Mouse (Mus musculus) limb, embryonic 14.5 days (tissue): ENCODE results near the gene Ccdc51. TPM values are rescaled to one million over a fixed set of nuclear protein-coding genes. Genes with fewer than 3 reads are reported as not detected.
"Not testable (repeated sequence)": the region's sequence is repeated elsewhere in the genome, so short reads cannot be mapped to it uniquely, and the experiment has no call there.

ENCODE experiments used
- ATAC-seq: fragments of 200-750 bp; cut with Nextera tagmentation; 2 replicates; pipeline ENCODE4 v1.8.0; 2017; ENCODE audit warnings: low read depth, moderate number of reproducible peaks, moderate TSS enrichment; ENCODE audit not compliant: low FRiP score
- DNase-seq: peaks from one replicate; pipeline ENCODE4 v3.0.0-alpha.2; 2015; ENCODE audit warnings: low spot score
- H3K27ac ChIP-seq: fragments of 300-500 bp; sonication (generic); replicated peaks from 2 replicates; pipeline ENCODE4 v1.5.1; 2014; ENCODE audit warnings: low read depth, mild to moderate bottlenecking, low read length, moderate library complexity, mixed read lengths
- H3K27me3 ChIP-seq: fragments of 300-500 bp; sonication (generic); 2 replicates; pipeline ENCODE4 v1.6.1; 2014; ENCODE audit warnings: low read length, mixed read lengths; ENCODE audit not compliant: control insufficient read depth, insufficient read depth
- H3K36me3 ChIP-seq: fragments of 300-500 bp; sonication (generic); 2 replicates; pipeline ENCODE4 v1.6.1; 2014; ENCODE audit warnings: mild to moderate bottlenecking, low read length, moderate library complexity, mixed read lengths; ENCODE audit not compliant: control insufficient read depth, insufficient read depth
- H3K4me1 ChIP-seq: fragments of 300-500 bp; sonication (generic); 2 replicates; pipeline ENCODE4 v1.6.1; 2014; ENCODE audit warnings: antibody characterized with exemption, low read length, mixed read lengths; ENCODE audit not compliant: control insufficient read depth, insufficient read depth
- H3K4me2 ChIP-seq: fragments of 300-500 bp; sonication (generic); replicated peaks from 2 replicates; pipeline ENCODE4 v1.6.1; 2014; ENCODE audit warnings: low read depth, mild to moderate bottlenecking, low read length, moderate library complexity; ENCODE audit not compliant: severe bottlenecking
- H3K4me3 ChIP-seq: fragments of 300-500 bp; sonication (generic); replicated peaks from 2 replicates; pipeline ENCODE4 v1.5.1; 2014; ENCODE audit warnings: low read length
- H3K9ac ChIP-seq: fragments of 300-500 bp; sonication (generic); 2 replicates; pipeline ENCODE4 v1.6.1; 2014; ENCODE audit warnings: mild to moderate bottlenecking, low read depth, low read length, moderate library complexity; ENCODE audit not compliant: severe bottlenecking
- H3K9me3 ChIP-seq: fragments of 300-500 bp; sonication (generic); 2 replicates; pipeline ENCODE4 v1.6.1; 2016; ENCODE audit warnings: low read length; ENCODE audit not compliant: control insufficient read depth
- POLR2A ChIP-seq: fragments of 200-500 bp; IDR thresholded peaks from 2 replicates; pipeline ENCODE4 v1.8.0; 2012; ENCODE audit warnings: inconsistent platforms, mild to moderate bottlenecking, moderate library complexity, borderline replicate concordance; ENCODE audit not compliant: insufficient read depth, insufficient read length; ENCODE audit errors: extremely low read depth
- WGBS: fragments of 180-500 bp; shearing (Covaris S2); extraction: QIAGEN DNeasy Blood & Tissue Kit; methylation state at CpG from one replicate; pipeline ENCODE4 v1.1.7; 2014; 5-methylcytosine and 5-hydroxymethylcytosine counted together
- polyA plus RNA-seq, 2 experiments: library from polyadenylated mRNA; depleted of rRNA in 1 of 2; stranded (reverse) in 1 of 2; unstranded in 1 of 2; fragments of >200 nt; fragmentation: Nextera tagmentation in 1 of 2; extraction: Ambion mirVana in 1 of 2; gene quantifications; 2 replicates each; pipeline versions ENCODE4 v1.2.1 to v1.2.3; 2012 to 2014

The Ccdc51 gene
- polyA plus RNA-seq, 2 experiments: 9.0 to 15.3 TPM

DNA sequence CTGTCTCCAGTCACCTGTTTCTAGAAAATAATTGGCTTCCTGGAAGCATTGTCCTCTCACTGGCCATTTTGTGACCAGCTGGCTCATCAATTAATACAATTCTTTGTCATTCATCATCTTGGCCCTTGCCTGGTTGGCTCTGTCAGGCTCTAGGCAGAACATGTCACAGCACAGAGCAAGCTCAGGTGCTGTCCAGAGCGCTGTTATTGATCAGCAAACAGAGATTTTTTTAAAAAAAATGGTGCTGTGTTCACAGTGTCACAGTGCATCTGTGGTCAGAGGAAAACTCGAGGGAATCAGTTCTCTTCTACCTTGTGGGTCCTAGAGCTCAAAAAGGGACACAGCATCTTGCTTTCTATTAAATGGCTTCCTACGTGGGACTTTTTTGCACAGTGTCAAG lies 43.2 kb downstream of the Ccdc51 start:
- no peak overlapping the region for H3K4me3 ChIP-seq
- no peak for TF ChIP-seq POLR2A
- H3K9ac ChIP-seq: no peak overlapping the region
- H3K27me3 ChIP-seq: no peaks in the 10 kb centered on the region
- DNase-seq: no peak
- no peak overlapping the region for H3K4me2 ChIP-seq
- ATAC-seq: no peak
- no peaks in the 10 kb centered on the region for H3K4me1 ChIP-seq
- H3K36me3 ChIP-seq: no peaks in the 10 kb centered on the region
- WGBS: 61% methylated on average over 3 of the region's 3 CpGs
- no peak overlapping the region for H3K27ac ChIP-seq
- H3K9me3 ChIP-seq: no peaks in the 10 kb centered on the region

GRCm38 (mm10) chr9:109127076-109127475 lies 44.8 kb downstream of the Ccdc51 start:
- 79% methylated on average over 4 of the region's 4 CpGs for WGBS
- H3K36me3 ChIP-seq: no peaks in the 10 kb centered on the region
- DNase-seq (no peak), ATAC-seq (no peak)
- no peaks in the 10 kb centered on the region for H3K4me1 ChIP-seq
- no peak overlapping the region for H3K9ac ChIP-seq
- no peak overlapping the region for H3K27ac ChIP-seq
- TF ChIP-seq POLR2A: no peak
- no peak overlapping the region for H3K4me2 ChIP-seq
- H3K27me3 ChIP-seq: no peaks in the 10 kb centered on the region
- H3K9me3 ChIP-seq: no peaks in the 10 kb centered on the region
- H3K4me3 ChIP-seq: no peak overlapping the region

DNA sequence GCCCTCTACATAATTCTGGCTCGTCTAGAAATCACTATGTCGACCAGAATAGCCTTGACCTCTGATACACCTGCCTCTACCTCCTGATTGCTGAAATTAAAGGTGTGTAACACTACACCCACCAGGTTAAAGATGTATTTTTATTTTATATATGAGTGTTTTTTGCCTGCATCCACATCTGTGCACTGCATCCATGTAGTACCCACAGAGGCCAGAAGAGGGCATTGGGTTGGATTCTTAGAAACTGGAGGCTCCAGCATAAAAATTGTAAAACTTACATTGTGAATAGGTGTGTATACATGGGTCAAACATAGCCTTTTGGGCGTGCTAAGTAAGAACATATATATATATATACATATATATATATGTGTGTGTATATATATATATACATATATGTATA lies 45.9 kb downstream of the Ccdc51 start:
- DNase-seq: no peak
- WGBS: 49% methylated on average over 3 of the region's 3 CpGs
- H3K4me3 ChIP-seq: no peak overlapping the region

DNA sequence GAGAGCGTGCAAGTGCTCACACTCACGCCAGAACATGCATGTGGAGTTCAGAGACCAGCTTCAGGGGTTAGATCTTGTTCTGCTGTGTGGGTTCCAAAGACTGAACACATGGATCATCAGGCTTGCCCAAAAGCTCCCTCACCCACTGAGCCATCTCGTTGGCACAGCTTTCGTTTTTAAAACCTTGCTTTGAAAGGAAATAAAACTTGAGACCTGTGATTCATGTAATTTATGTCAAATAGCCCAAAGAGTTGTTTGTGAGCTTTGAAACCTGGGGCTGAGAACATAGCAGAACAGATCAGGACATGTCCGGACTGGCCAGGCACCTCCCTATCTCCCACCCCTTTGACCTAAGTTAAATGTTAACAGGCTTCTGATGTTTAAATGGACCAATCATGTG lies 47.8 kb downstream of the Ccdc51 start:
- no peak for TF ChIP-seq POLR2A
- Histone ChIP-seq H3K9ac (no peak overlapping the region), H3K4me3 (no peak overlapping the region), H3K27me3 (no peaks in the 10 kb centered on the region), H3K4me1 (no peaks in the 10 kb centered on the region), H3K27ac (no peak overlapping the region), H3K9me3 (no peaks in the 10 kb centered on the region), H3K4me2 (no peak overlapping the region), H3K36me3 (no peaks in the 10 kb centered on the region)
- ATAC-seq (no peak), DNase-seq (no peak)
- WGBS: 83% methylated on average over 5 of the region's 5 CpGs

More for the DNA sequence above, 45.9 kb downstream of the Ccdc51 start:
- no peak for TF ChIP-seq POLR2A
- Histone ChIP-seq H3K9ac (no peak overlapping the region), H3K27me3 (no peaks in the 10 kb centered on the region), H3K36me3 (no peaks in the 10 kb centered on the region), H3K4me2 (no peak overlapping the region), H3K27ac (no peak overlapping the region), H3K9me3 (no peaks in the 10 kb centered on the region), H3K4me1 (no peaks in the 10 kb centered on the region)
- ATAC-seq: no peak

DNA sequence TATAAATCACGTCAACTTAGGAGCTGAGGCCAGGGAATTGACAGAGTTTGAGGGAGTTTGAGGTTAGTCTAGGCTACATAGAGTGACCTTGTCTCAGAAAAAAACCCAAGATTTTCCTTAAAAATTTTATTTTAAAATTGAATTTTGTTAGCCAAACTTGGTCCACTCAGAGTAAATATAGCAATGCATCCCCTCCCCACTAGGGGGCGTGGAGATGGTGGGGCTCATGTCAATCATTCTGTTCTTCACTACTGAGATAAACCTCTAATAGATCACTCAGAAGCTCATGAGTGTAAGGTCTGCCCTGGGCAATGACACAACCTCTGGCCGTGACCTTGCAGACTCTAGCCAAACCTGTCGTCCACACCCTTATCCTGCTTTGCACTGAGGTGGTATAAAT lies 58.1 kb downstream of the Ccdc51 start:
- H3K4me3 ChIP-seq, H3K9ac ChIP-seq, H3K4me1 ChIP-seq, H3K4me2 ChIP-seq, H3K27ac ChIP-seq, H3K36me3 ChIP-seq, ATAC-seq, H3K27me3 ChIP-seq, H3K9me3 ChIP-seq, DNase-seq: not testable (repeated sequence)
- WGBS: 65% methylated on average over 4 of the region's 4 CpGs

Other genes with a start within 250 kb of the Ccdc51 start
- gene Slc26a6, start 229.2 kb upstream of the Ccdc51 start, polyA plus RNA-seq (2012; rRNA removed): 28.8 and 35.8 TPM in 2 replicates
- gene Slc26a6, start 229.2 kb upstream of the Ccdc51 start, polyA plus RNA-seq (2014; fragmentation: Nextera tagmentation; extraction: Ambion mirVana): 14.5 and 21.5 TPM in 2 replicates
- gene Tmem89, start 167.9 kb upstream of the Ccdc51 start, polyA plus RNA-seq (2012; rRNA removed): 0.24 and 0.44 TPM in 2 replicates
- 0.22 TPM in 1 of 2 replicates, not detected in the other for gene Tmem89, start 167.9 kb upstream of the Ccdc51 start, polyA plus RNA-seq (2014; fragmentation: Nextera tagmentation; extraction: Ambion mirVana)
- 347 and 412 TPM in 2 replicates for gene Uqcrc1, start 145.9 kb upstream of the Ccdc51 start, polyA plus RNA-seq (2012; rRNA removed)
- gene Uqcrc1, start 145.9 kb upstream of the Ccdc51 start, polyA plus RNA-seq (2014; fragmentation: Nextera tagmentation; extraction: Ambion mirVana): 455 and 465 TPM in 2 replicates
- 44.6 and 49.9 TPM in 2 replicates for gene Col7a1, start 128.9 kb upstream of the Ccdc51 start, polyA plus RNA-seq (2012; rRNA removed)
- gene Col7a1, start 128.9 kb upstream of the Ccdc51 start, polyA plus RNA-seq (2014; fragmentation: Nextera tagmentation; extraction: Ambion mirVana): 17.5 and 25.9 TPM in 2 replicates
- gene Ucn2, start 96.5 kb upstream of the Ccdc51 start, polyA plus RNA-seq (2012; rRNA removed): 6.2 and 6.5 TPM in 2 replicates
- 1.0 and 1.5 TPM in 2 replicates for gene Ucn2, start 96.5 kb upstream of the Ccdc51 start, polyA plus RNA-seq (2014; fragmentation: Nextera tagmentation; extraction: Ambion mirVana)
- 14.5 and 19.6 TPM in 2 replicates for gene Pfkfb4, start 90.7 kb upstream of the Ccdc51 start, polyA plus RNA-seq (2012; rRNA removed)
- 9.1 and 9.4 TPM in 2 replicates for gene Pfkfb4, start 90.7 kb upstream of the Ccdc51 start, polyA plus RNA-seq (2014; fragmentation: Nextera tagmentation; extraction: Ambion mirVana)
- gene Shisa5, start 43.9 kb upstream of the Ccdc51 start, polyA plus RNA-seq (2012; rRNA removed): 150 and 245 TPM in 2 replicates
- 82.4 and 86.7 TPM in 2 replicates for gene Shisa5, start 43.9 kb upstream of the Ccdc51 start, polyA plus RNA-seq (2014; fragmentation: Nextera tagmentation; extraction: Ambion mirVana)
- 33.5 and 50.8 TPM in 2 replicates for gene Trex1, start 22.8 kb upstream of the Ccdc51 start, polyA plus RNA-seq (2012; rRNA removed)
- 12.5 and 13.7 TPM in 2 replicates for gene Trex1, start 22.8 kb upstream of the Ccdc51 start, polyA plus RNA-seq (2014; fragmentation: Nextera tagmentation; extraction: Ambion mirVana)
- gene Atrip, start 8.4 kb upstream of the Ccdc51 start, polyA plus RNA-seq (2012; rRNA removed): 30.5 and 40.3 TPM in 2 replicates
- gene Atrip, start 8.4 kb upstream of the Ccdc51 start, polyA plus RNA-seq (2014; fragmentation: Nextera tagmentation; extraction: Ambion mirVana): 22.2 and 25.1 TPM in 2 replicates
- gene Tma7, start 94 bp downstream of the Ccdc51 start, polyA plus RNA-seq (2012; rRNA removed): 122 and 191 TPM in 2 replicates
- gene Tma7, start 94 bp downstream of the Ccdc51 start, polyA plus RNA-seq (2014; fragmentation: Nextera tagmentation; extraction: Ambion mirVana): 658 and 664 TPM in 2 replicates
- 31.0 and 36.8 TPM in 2 replicates for gene Plxnb1, start 12.9 kb downstream of the Ccdc51 start, polyA plus RNA-seq (2012; rRNA removed)
- 8.2 and 10.0 TPM in 2 replicates for gene Plxnb1, start 12.9 kb downstream of the Ccdc51 start, polyA plus RNA-seq (2014; fragmentation: Nextera tagmentation; extraction: Ambion mirVana)
- gene Fbxw21, start 79.5 kb downstream of the Ccdc51 start, polyA plus RNA-seq (2012; rRNA removed): not detected in 2 replicates
- not detected in 2 replicates for gene Fbxw21, start 79.5 kb downstream of the Ccdc51 start, polyA plus RNA-seq (2014; fragmentation: Nextera tagmentation; extraction: Ambion mirVana)
- gene Fbxw13, start 113.5 kb downstream of the Ccdc51 start, polyA plus RNA-seq (2012; rRNA removed): not detected in 2 replicates
- gene Fbxw13, start 113.5 kb downstream of the Ccdc51 start, polyA plus RNA-seq (2014; fragmentation: Nextera tagmentation; extraction: Ambion mirVana): not detected in 2 replicates
- gene Fbxw20, start 152.3 kb downstream of the Ccdc51 start, polyA plus RNA-seq (2012; rRNA removed): not detected in 2 replicates
- gene Fbxw20, start 152.3 kb downstream of the Ccdc51 start, polyA plus RNA-seq (2014; fragmentation: Nextera tagmentation; extraction: Ambion mirVana): not detected in 2 replicates
- not detected in 2 replicates for gene Fbxw14, start 205.2 kb downstream of the Ccdc51 start, polyA plus RNA-seq (2012; rRNA removed)
- not detected in 2 replicates for gene Fbxw14, start 205.2 kb downstream of the Ccdc51 start, polyA plus RNA-seq (2014; fragmentation: Nextera tagmentation; extraction: Ambion mirVana)